Mouse (Mus musculus) mesoderm, embryonic 11.5 days (tissue): ENCODE data around the gene Egflam.

Experiments used
- DNase-seq: peaks from one replicate; pipeline ENCODE4 v3.0.0-alpha.2; 2012; ENCODE audit warnings: low read depth, low spot score

The Egflam gene

GRCm38 (mm10) chr15:7180576-7180975 is 217.6 kb downstream of the Egflam start:
- no peak for DNase-seq

GRCm38 (mm10) chr15:7173776-7174175 is 224.4 kb downstream of the Egflam start:
- DNase-seq: no peak

- no peak for DNase-seq
Observed at GRCm38 (mm10) chr15:7173346-7173745, 224.8 kb downstream of the Egflam start.

GRCm38 (mm10) chr15:7172875-7173274 is 225.3 kb downstream of the Egflam start:
- DNase-seq: no peak

- DNase-seq: peak; percentile 45
Observed at GRCm38 (mm10) chr15:7167906-7168532, 230.2 kb downstream of the Egflam start.

- peak; percentile 16 for DNase-seq
Observed at GRCm38 (mm10) chr15:7167238-7167905, 230.8 kb downstream of the Egflam start.

- DNase-seq: no peak
Observed at GRCm38 (mm10) chr15:7166735-7167134, 231.5 kb downstream of the Egflam start.

- no peak for DNase-seq
Observed at GRCm38 (mm10) chr15:7163851-7164250, 234.3 kb downstream of the Egflam start.

GRCm38 (mm10) chr15:7160321-7160720 is 237.9 kb downstream of the Egflam start:
- DNase-seq: no peak

- DNase-seq: no peak
Observed at GRCm38 (mm10) chr15:7159869-7160268, 238.3 kb downstream of the Egflam start.

GRCm38 (mm10) chr15:7157658-7158057 is 240.5 kb downstream of the Egflam start:
- DNase-seq: no peak
